Mouse (Mus musculus) E14TG2a.4 (cell line): ENCODE measurements around the gene Eps15l1.

ENCODE experiments used
- H3K27me3 ChIP-seq: 2 replicates; pipeline ENCODE4 v1.6.1; 2014; ENCODE audit warnings: low read length, control low read depth; ENCODE audit not compliant: insufficient read depth
- H3K36me3 ChIP-seq: 2 replicates; pipeline ENCODE4 v1.6.1; 2014; ENCODE audit warnings: low read length, control low read depth; ENCODE audit not compliant: insufficient read depth
- H3K4me1 ChIP-seq: replicated peaks from 2 replicates; pipeline ENCODE4 v1.6.1; 2014; ENCODE audit warnings: low read depth, low read length, control low read depth
- H3K4me3 ChIP-seq: replicated peaks from 2 replicates; pipeline ENCODE4 v1.5.1; 2014; ENCODE audit warnings: mild to moderate bottlenecking, low read length
- H3K9me3 ChIP-seq: 2 replicates; pipeline ENCODE4 v1.6.1; 2014; ENCODE audit warnings: low read length, control low read depth
- CTCF ChIP-seq: conservative IDR thresholded peaks from 2 replicates; pipeline ENCODE4 v1.5.1; 2014; ENCODE audit warnings: low read length
- NANOG ChIP-seq: IDR thresholded peaks from 2 replicates; pipeline ENCODE4 v1.6.1; 2014; ENCODE audit warnings: borderline replicate concordance, low read length, mixed read lengths
- POU5F1 ChIP-seq: IDR thresholded peaks from 2 replicates; pipeline ENCODE4 v1.6.1; 2014; ENCODE audit warnings: low read length, borderline replicate concordance

Gene Eps15l1

GRCm38 (mm10) chr8:72421362-72422335, at the start of gene Eps15l1:
Gene Eps15l1, minus strand, starts transcription at chr8:72421460.
- H3K4me3 ChIP-seq, result peak within 1 kb of the TSS; percentile 86
- peaks cover 34% of the 10 kb centered on the region for H3K36me3 ChIP-seq
- peaks cover 55% of the 10 kb centered on the region for H3K4me1 ChIP-seq
- H3K27me3 ChIP-seq, result no peaks in the 10 kb centered on the region
- TF ChIP-seq CTCF (no peak), POU5F1 (no peak), NANOG (no peak)
- no peaks in the 10 kb centered on the region for H3K9me3 ChIP-seq

- peaks cover 79% of the 10 kb centered on the region for H3K36me3 ChIP-seq
- no peaks in the 10 kb centered on the region for H3K27me3 ChIP-seq
- no peak for TF ChIP-seq POU5F1
- no peak for TF ChIP-seq NANOG
- no peak for TF ChIP-seq CTCF
- no peak overlapping the region for H3K4me3 ChIP-seq
- no peaks in the 10 kb centered on the region for H3K9me3 ChIP-seq
- H3K4me1 ChIP-seq, result peaks cover 43% of the 10 kb centered on the region
Measured at GRCm38 (mm10) chr8:72470684-72471083, 49.4 kb upstream of the Eps15l1 start.

- TF ChIP-seq POU5F1, result no peak
- no peak for TF ChIP-seq CTCF
- no peak for TF ChIP-seq NANOG
- Histone ChIP-seq H3K4me1 (peaks cover 43% of the 10 kb centered on the region), H3K36me3 (peaks cover 86% of the 10 kb centered on the region), H3K9me3 (no peaks in the 10 kb centered on the region), H3K27me3 (no peaks in the 10 kb centered on the region), H3K4me3 (no peak overlapping the region)
Measured at GRCm38 (mm10) chr8:72469984-72470383, 48.7 kb upstream of the Eps15l1 start.

GRCm38 (mm10) chr8:72469243-72469642, 48.0 kb upstream of the Eps15l1 start:
- Histone ChIP-seq H3K4me3 (no peak overlapping the region), H3K36me3 (peaks cover 93% of the 10 kb centered on the region), H3K27me3 (no peaks in the 10 kb centered on the region), H3K9me3 (no peaks in the 10 kb centered on the region), H3K4me1 (peaks cover 48% of the 10 kb centered on the region)
- TF ChIP-seq POU5F1, result no peak
- TF ChIP-seq NANOG, result no peak
- no peak for TF ChIP-seq CTCF

- TF ChIP-seq POU5F1, result no peak
- no peak for TF ChIP-seq NANOG
- TF ChIP-seq CTCF, result no peak
- Histone ChIP-seq H3K36me3 (peaks cover 100% of the 10 kb centered on the region), H3K27me3 (no peaks in the 10 kb centered on the region), H3K4me3 (no peak overlapping the region), H3K4me1 (peaks cover 68% of the 10 kb centered on the region), H3K9me3 (no peaks in the 10 kb centered on the region)
Measured at GRCm38 (mm10) chr8:72464211-72464610, 43.0 kb upstream of the Eps15l1 start.

GRCm38 (mm10) chr8:72459881-72460533, 38.7 kb upstream of the Eps15l1 start:
- Histone ChIP-seq H3K27me3 (no peaks in the 10 kb centered on the region), H3K4me3 (no peak overlapping the region), H3K4me1 (peaks cover 60% of the 10 kb centered on the region), H3K36me3 (peaks cover 93% of the 10 kb centered on the region), H3K9me3 (no peaks in the 10 kb centered on the region)
- no peak for TF ChIP-seq POU5F1
- no peak for TF ChIP-seq CTCF
- TF ChIP-seq NANOG, result no peak

GRCm38 (mm10) chr8:72458457-72458856, 37.2 kb upstream of the Eps15l1 start:
- H3K4me3 ChIP-seq, result no peak overlapping the region
- H3K27me3 ChIP-seq, result no peaks in the 10 kb centered on the region
- H3K4me1 ChIP-seq, result peaks cover 50% of the 10 kb centered on the region
- no peak for TF ChIP-seq POU5F1
- TF ChIP-seq NANOG, result no peak
- TF ChIP-seq CTCF, result no peak
- H3K36me3 ChIP-seq, result peaks cover 91% of the 10 kb centered on the region
- no peaks in the 10 kb centered on the region for H3K9me3 ChIP-seq

- no peaks in the 10 kb centered on the region for H3K27me3 ChIP-seq
- TF ChIP-seq NANOG, result no peak
- no peak for TF ChIP-seq POU5F1
- no peak for TF ChIP-seq CTCF
- H3K4me3 ChIP-seq, result no peak overlapping the region
- H3K36me3 ChIP-seq, result peaks cover 86% of the 10 kb centered on the region
- peaks cover 45% of the 10 kb centered on the region for H3K4me1 ChIP-seq
- H3K9me3 ChIP-seq, result no peaks in the 10 kb centered on the region
Measured at GRCm38 (mm10) chr8:72457806-72458205, 36.5 kb upstream of the Eps15l1 start.
